Mouse (Mus musculus) T-cell, adult 2 months (primary cell): ENCODE data around the gene Acoxl.
A peak's percentile ranks its signal among the peaks of the same experiment; 100 is the strongest.

Experiments
- DNase-seq: peaks from one replicate; pipeline ENCODE4 v3.0.0; 2022; ENCODE audit warnings: low spot score

Acoxl gene

GRCm38 (mm10) chr2:128118971-128119370 is 280.3 kb downstream of the Acoxl start:
- no peak for DNase-seq

GRCm38 (mm10) chr2:128122491-128122890 is 283.8 kb downstream of the Acoxl start:
- DNase-seq: peak; percentile 74

GRCm38 (mm10) chr2:128122891-128123771 is 284.5 kb downstream of the Acoxl start:
- DNase-seq: peak; percentile 30

GRCm38 (mm10) chr2:128123921-128124683 is 285.4 kb downstream of the Acoxl start:
- no peak for DNase-seq

- no peak for DNase-seq
Measured at GRCm38 (mm10) chr2:128124693-128125092, 286.0 kb downstream of the Acoxl start.

GRCm38 (mm10) chr2:128125635-128126470 is 287.2 kb downstream of the Acoxl start, which contains the start of gene Bcl2l11:
Gene Bcl2l11, plus strand, starts transcription at chr2:128126038.
- peak; percentile 94 for DNase-seq

- peak; percentile 22 for DNase-seq
Measured at GRCm38 (mm10) chr2:128126591-128127051, 287.9 kb downstream of the Acoxl start.

- peak; percentile 90 for DNase-seq
Measured at GRCm38 (mm10) chr2:128127121-128127671, 288.5 kb downstream of the Acoxl start.

- peak; percentile 67 for DNase-seq
Measured at GRCm38 (mm10) chr2:128127691-128128292, 289.1 kb downstream of the Acoxl start.

GRCm38 (mm10) chr2:128128532-128128931 is 289.9 kb downstream of the Acoxl start:
- no peak for DNase-seq

GRCm38 (mm10) chr2:128131503-128131902 is 292.8 kb downstream of the Acoxl start:
- no peak for DNase-seq

GRCm38 (mm10) chr2:128132635-128133034 is 294.0 kb downstream of the Acoxl start:
- no peak for DNase-seq

GRCm38 (mm10) chr2:128133865-128134264 is 295.2 kb downstream of the Acoxl start:
- no peak for DNase-seq

- DNase-seq: no peak
Measured at GRCm38 (mm10) chr2:128134474-128134873, 295.8 kb downstream of the Acoxl start.

- no peak for DNase-seq
Measured at GRCm38 (mm10) chr2:128134948-128135347, 296.3 kb downstream of the Acoxl start.

GRCm38 (mm10) chr2:128136769-128137433 is 298.2 kb downstream of the Acoxl start:
- DNase-seq: no peak

GRCm38 (mm10) chr2:128137480-128138276 is 299.0 kb downstream of the Acoxl start:
- DNase-seq: no peak

- DNase-seq: no peak
Measured at GRCm38 (mm10) chr2:128138924-128139323, 300.2 kb downstream of the Acoxl start.

- DNase-seq: no peak
Measured at GRCm38 (mm10) chr2:128139781-128140180, 301.1 kb downstream of the Acoxl start.

- DNase-seq: no peak
Measured at GRCm38 (mm10) chr2:128140183-128140582, 301.5 kb downstream of the Acoxl start.
